Mouse (Mus musculus) CH12.LX (cell line): ENCODE data around the gene Papola.

ENCODE experiments used
- BHLHE40 ChIP-seq: IDR thresholded peaks from 2 replicates; pipeline ENCODE4 v1.6.1; 2011; ENCODE audit warnings: mild to moderate bottlenecking, low read depth, low read length, improper control_type of control experiment
- CTCF ChIP-seq, 2 experiments: IDR thresholded peaks in 1 of 2; conservative IDR thresholded peaks in 1 of 2; 2 replicates each; pipeline ENCODE4 v1.5.1; 2011 to 2012; ENCODE audit warnings: low read depth in 2 of 2, low read length in 2 of 2, improper control_type of control experiment in 1 of 2, inconsistent platforms in 1 of 2, mild to moderate bottlenecking in 1 of 2, moderate library complexity in 1 of 2
- MAZ ChIP-seq: IDR thresholded peaks from 2 replicates; pipeline ENCODE4 v1.6.1; 2012; ENCODE audit warnings: low read depth, mild to moderate bottlenecking, inconsistent platforms, low read length, improper control_type of control experiment, moderate library complexity
- MEF2A ChIP-seq: IDR thresholded peaks from 2 replicates; pipeline ENCODE4 v1.6.1; 2014; ENCODE audit warnings: low read depth, mild to moderate bottlenecking, inconsistent platforms, low read length, improper control_type of control experiment, borderline replicate concordance
- POLR2A ChIP-seq: IDR thresholded peaks from 2 replicates; pipeline ENCODE4 v1.6.1; 2011; ENCODE audit warnings: low read depth, mild to moderate bottlenecking, improper control_type of control experiment, low read length

GRCm38 (mm10) chr12:105878746-105879145, 94.3 kb downstream of the Papola start:
- no peak for TF ChIP-seq POLR2A
- no peak for TF ChIP-seq CTCF (conservative IDR thresholded peaks at IDR 0.05 in 1 of 2, IDR thresholded peaks at IDR 0.05 in 1 of 2; ENCODE audit: low read depth in 2 of 2, low read length in 2 of 2)
- no peak for TF ChIP-seq BHLHE40
- TF ChIP-seq MEF2A = no peak
- TF ChIP-seq MAZ = no peak
